Mouse (Mus musculus) MEL (cell line): ENCODE data around the gene Cebpz. TPM values are rescaled to one million over a fixed set of nuclear protein-coding genes. Genes with fewer than 3 reads are reported as not detected.

Experiments
- DNase-seq: peaks from one replicate; pipeline ENCODE4 v3.0.0; 2011; ENCODE audit warnings: low read depth, low spot score
- H3K27ac ChIP-seq: 2 replicates; pipeline ENCODE4 v1.5.1; 2012; ENCODE audit warnings: low read depth, mild to moderate bottlenecking, control low read depth, low read length, moderate library complexity; ENCODE audit not compliant: control insufficient read depth
- H3K27me3 ChIP-seq, 2 experiments: fragments of 150-350 bp in 1 of 2; sonication (generic) in 1 of 2; 2 replicates each; pipeline ENCODE4 v1.6.1; 2012; ENCODE audit warnings: low read length in 2 of 2, mild to moderate bottlenecking in 2 of 2, improper control_type of control experiment in 1 of 2, moderate library complexity in 1 of 2; ENCODE audit not compliant: insufficient read depth in 2 of 2, control insufficient read depth in 1 of 2
- H3K36me3 ChIP-seq, 2 experiments: 2 replicates each; pipeline ENCODE4 v1.6.1; 2012 to 2014; ENCODE audit warnings: low read length in 2 of 2, improper control_type of control experiment in 1 of 2, inconsistent platforms in 1 of 2, mild to moderate bottlenecking in 1 of 2; ENCODE audit not compliant: insufficient read depth in 2 of 2, control insufficient read depth in 1 of 2
- H3K4me1 ChIP-seq, 2 experiments: fragments of 150-350 bp in 1 of 2; sonication (generic) in 1 of 2; 2 replicates each; pipeline ENCODE4 v1.6.1; 2012; ENCODE audit warnings: low read length in 2 of 2, improper control_type of control experiment in 1 of 2, mild to moderate bottlenecking in 1 of 2; ENCODE audit not compliant: insufficient read depth in 2 of 2, control insufficient read depth in 1 of 2
- H3K4me3 ChIP-seq, 2 experiments: fragments of 150-350 bp in 1 of 2; sonication (generic) in 1 of 2; 2 replicates each; pipeline ENCODE4 v1.5.1; 2012; ENCODE audit warnings: low read depth in 2 of 2, low read length in 2 of 2, mild to moderate bottlenecking in 2 of 2, moderate library complexity in 2 of 2, control low read depth in 1 of 2, improper control_type of control experiment in 1 of 2; ENCODE audit not compliant: control insufficient read depth in 1 of 2, insufficient read depth in 1 of 2
- H3K79me2 ChIP-seq: 2 replicates; pipeline ENCODE4 v1.6.1; 2012; ENCODE audit warnings: mild to moderate bottlenecking, low read length, moderate library complexity; ENCODE audit not compliant: control insufficient read depth, poor library complexity, insufficient read depth
- H3K9ac ChIP-seq: 2 replicates; pipeline ENCODE4 v1.6.1; 2012; ENCODE audit warnings: low read depth, mild to moderate bottlenecking, control low read depth, low read length, moderate library complexity; ENCODE audit not compliant: control insufficient read depth, poor library complexity, severe bottlenecking
- H3K9me3 ChIP-seq: fragments of 150-350 bp; sonication (generic); replicated peaks from 2 replicates; pipeline ENCODE4 v1.6.1; 2012; ENCODE audit warnings: mild to moderate bottlenecking, low read length, improper control_type of control experiment, moderate library complexity; ENCODE audit not compliant: insufficient read depth
- CHD2 ChIP-seq: IDR thresholded peaks from 2 replicates; pipeline ENCODE4 v1.6.1; 2011; ENCODE audit warnings: low read length, improper control_type of control experiment
- ELF1 ChIP-seq: IDR thresholded peaks from 2 replicates; pipeline ENCODE4 v1.6.1; 2014; ENCODE audit warnings: low read depth, mild to moderate bottlenecking, inconsistent platforms, low read length, improper control_type of control experiment, moderate library complexity
- EP300 ChIP-seq, 2 experiments: IDR thresholded peaks; 2 replicates each; pipeline ENCODE4 v1.6.1; 2011; ENCODE audit warnings: improper control_type of control experiment in 2 of 2, low read length in 2 of 2, low read depth in 1 of 2, mild to moderate bottlenecking in 1 of 2
- ETS1 ChIP-seq: IDR thresholded peaks from 2 replicates; pipeline ENCODE4 v1.6.1; 2012; ENCODE audit warnings: low read depth, mild to moderate bottlenecking, inconsistent platforms, low read length, improper control_type of control experiment, moderate library complexity
- GABPA ChIP-seq: IDR thresholded peaks from 2 replicates; pipeline ENCODE4 v1.6.1; 2012; ENCODE audit warnings: low read depth, mild to moderate bottlenecking, inconsistent platforms, low read length, improper control_type of control experiment, moderate library complexity
- GATA1 ChIP-seq: IDR thresholded peaks from 2 replicates; pipeline ENCODE4 v1.6.1; 2011; ENCODE audit warnings: low read depth, low read length, improper control_type of control experiment
- HCFC1 ChIP-seq: IDR thresholded peaks from 2 replicates; pipeline ENCODE4 v1.6.1; 2012; ENCODE audit warnings: low read depth, mild to moderate bottlenecking, inconsistent platforms, low read length, improper control_type of control experiment, moderate library complexity
- MAZ ChIP-seq: IDR thresholded peaks from 2 replicates; pipeline ENCODE4 v1.6.1; 2012; ENCODE audit warnings: low read depth, mild to moderate bottlenecking, inconsistent platforms, low read length, improper control_type of control experiment
- MXI1 ChIP-seq: IDR thresholded peaks from 2 replicates; pipeline ENCODE4 v1.6.1; 2011; ENCODE audit warnings: mild to moderate bottlenecking, low read depth, low read length, improper control_type of control experiment
- MYB ChIP-seq: IDR thresholded peaks from 2 replicates; pipeline ENCODE4 v1.6.1; 2011; ENCODE audit warnings: mild to moderate bottlenecking, low read depth, low read length, improper control_type of control experiment
- MYC ChIP-seq: IDR thresholded peaks from 2 replicates; pipeline ENCODE4 v1.6.1; 2011; ENCODE audit warnings: low read depth, mild to moderate bottlenecking, low read length, improper control_type of control experiment, moderate library complexity
- NELFE ChIP-seq: IDR thresholded peaks from 2 replicates; pipeline ENCODE4 v1.6.1; 2011; ENCODE audit warnings: low read depth, low read length, improper control_type of control experiment
- POLR2A ChIP-seq, 2 experiments: IDR thresholded peaks; 2 replicates each; pipeline ENCODE4 v1.6.1; 2011 to 2012; ENCODE audit warnings: low read length in 2 of 2, mild to moderate bottlenecking in 2 of 2, control low read depth in 1 of 2, improper control_type of control experiment in 1 of 2, low read depth in 1 of 2, moderate library complexity in 1 of 2; ENCODE audit not compliant: control insufficient read depth in 1 of 2, insufficient read depth in 1 of 2, poor library complexity in 1 of 2
- POLR2AphosphoS2 ChIP-seq: IDR thresholded peaks from 2 replicates; pipeline ENCODE4 v1.6.1; 2011; ENCODE audit warnings: low read length, improper control_type of control experiment
- POLR2AphosphoS5 ChIP-seq: IDR thresholded peaks from 2 replicates; pipeline ENCODE4 v1.6.1; 2012; ENCODE audit warnings: low read depth, borderline replicate concordance, mild to moderate bottlenecking, inconsistent platforms, low read length, moderate library complexity, mixed read lengths
- SIN3A ChIP-seq: IDR thresholded peaks from 2 replicates; pipeline ENCODE4 v1.6.1; 2012; ENCODE audit warnings: low read length, improper control_type of control experiment, inconsistent platforms
- TAL1 ChIP-seq: IDR thresholded peaks from 2 replicates; pipeline ENCODE4 v1.6.1; 2012; ENCODE audit warnings: mild to moderate bottlenecking, inconsistent platforms, low read length, moderate library complexity, mixed read lengths
- TBP ChIP-seq: IDR thresholded peaks from 2 replicates; pipeline ENCODE4 v1.8.0; 2011; ENCODE audit warnings: low read depth, low read length, improper control_type of control experiment
- TCF12 ChIP-seq: IDR thresholded peaks from 2 replicates; pipeline ENCODE4 v1.6.1; 2014; ENCODE audit warnings: low read depth, mild to moderate bottlenecking, inconsistent platforms, low read length, improper control_type of control experiment, moderate library complexity
- USF2 ChIP-seq, 2 experiments: IDR thresholded peaks; 2 replicates each; pipeline ENCODE4 v1.6.1; 2011 to 2012; ENCODE audit warnings: improper control_type of control experiment in 2 of 2, low read length in 2 of 2, borderline replicate concordance in 1 of 2, inconsistent platforms in 1 of 2, low read depth in 1 of 2, mild to moderate bottlenecking in 1 of 2; ENCODE audit not compliant: insufficient read depth in 1 of 2
- ZNF384 ChIP-seq: IDR thresholded peaks from 2 replicates; pipeline ENCODE4 v1.6.1; 2012; ENCODE audit warnings: low read depth, mild to moderate bottlenecking, inconsistent platforms, low read length, improper control_type of control experiment
- polyA plus RNA-seq, 2 experiments: library from polyadenylated mRNA; stranded (reverse) in 1 of 2; unstranded in 1 of 2; fragments of >175 nt in 1 of 2; fragments of >200 nt in 1 of 2; gene quantifications; 2 replicates each; pipeline versions ENCODE4 v1.2.1 to v1.2.4; 2012; ENCODE audit warnings: low replicate concordance in 2 of 2, low read depth in 1 of 2; ENCODE audit not compliant: insufficient read length in 2 of 2, insufficient read depth in 1 of 2, missing spikeins in 1 of 2
- total RNA-seq: library from RNA; depleted of rRNA; stranded (reverse); fragments of 300-350 nt; gene quantifications from 2 replicates; pipeline ENCODE4 v1.2.3, GENCODE M21; 2012

Cebpz gene
- total and polyA plus RNA-seq, 3 experiments: 69.9 to 128 (median 80.7) TPM

DNA sequence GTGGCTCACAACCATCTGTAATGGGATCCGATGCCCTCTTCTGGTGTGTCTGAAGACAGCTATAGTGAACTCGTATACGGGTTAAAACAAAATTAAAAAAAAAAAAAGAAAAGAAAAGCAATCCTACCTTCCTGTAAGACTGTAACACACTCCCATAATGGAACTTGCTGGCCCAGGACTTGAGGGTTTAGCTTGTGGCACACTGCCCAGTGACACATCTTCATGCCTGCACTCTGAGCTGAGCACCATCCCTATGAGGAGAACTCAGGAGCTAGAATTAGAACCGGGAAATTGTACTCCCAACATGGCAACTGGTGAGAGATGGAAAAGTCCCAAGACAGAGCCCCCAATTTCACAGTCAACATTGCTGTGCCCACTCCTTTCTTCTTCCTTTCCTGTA is 53.6 kb downstream of the Cebpz start:
- H3K9me3 ChIP-seq: no peaks in the 10 kb centered on the region
- TF ChIP-seq ZNF384: no peak
- no peak for TF ChIP-seq EP300 (IDR thresholded peaks at IDR 0.05; ENCODE audit: low read depth in 1 of 2, low read length in 2 of 2)
- no peak for TF ChIP-seq TBP
- TF ChIP-seq GATA1: no peak
- TF ChIP-seq POLR2AphosphoS5: no peak
- no peak for TF ChIP-seq TAL1
- H3K79me2 ChIP-seq: peaks cover 6% of the 10 kb centered on the region
- H3K4me1 ChIP-seq: peaks cover 3 to 10% of the 10 kb centered on the region in 2 experiments; a peak in 3 of 4 replicates
- peak; percentile 16 for DNase-seq
- H3K27me3 ChIP-seq: no peaks in the 10 kb centered on the region
- H3K36me3 ChIP-seq: 0 out of 4 replicates have a peak, but pooled peaks cover 0 to 3% of the 10 kb centered on the region in 2 experiments
- no peak overlapping the region for H3K9ac ChIP-seq
- no peak overlapping the region; a peak in 1 of 4 replicates for H3K4me3 ChIP-seq
- no peak overlapping the region for H3K27ac ChIP-seq

DNA sequence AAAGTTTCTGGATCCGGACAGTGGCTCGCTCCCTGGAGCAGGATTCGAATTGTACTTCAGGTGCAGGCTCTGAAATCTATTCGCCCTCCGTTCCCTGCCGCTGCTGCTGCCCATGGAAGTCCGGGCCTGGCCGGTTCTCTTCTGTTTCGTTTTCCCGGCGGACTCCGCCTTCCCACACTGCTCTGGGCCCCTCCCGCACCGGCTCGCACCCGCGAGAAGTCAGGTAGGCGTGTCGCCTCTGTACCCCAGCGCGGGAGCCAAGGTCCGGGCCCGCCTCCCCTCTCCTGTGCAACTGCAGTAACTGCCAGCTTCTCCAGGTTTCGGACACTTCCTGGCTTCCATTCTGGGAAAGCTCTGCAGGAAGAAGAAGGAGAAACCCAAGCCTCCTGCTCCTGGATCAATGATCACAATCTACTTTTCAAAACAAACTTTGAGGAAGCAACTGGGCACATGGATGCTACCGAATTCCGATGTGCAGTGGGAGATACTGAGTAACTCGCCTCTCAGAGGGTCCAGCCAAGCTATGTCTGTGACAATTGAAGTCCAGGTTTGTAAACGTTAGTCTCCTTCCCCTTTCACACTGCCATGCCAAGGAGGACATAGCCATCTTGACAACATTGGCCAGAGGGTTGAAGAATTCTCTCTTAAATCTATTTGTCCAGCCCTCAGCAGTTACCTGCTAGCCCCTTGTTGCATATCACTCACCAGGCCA is 54.3 kb downstream of the Cebpz start, which contains the start of gene Eif2ak2:
Gene Eif2ak2 (minus strand): TSS at position 173 of the 712 bp plus-strand sequence.
- TF ChIP-seq MAZ (peak; percentile 68; the same call in 1 of the 2 replicates), TBP (0 out of 2 replicates have a peak, but pooled peaks have one; percentile 14), GABPA (no peak), CHD2 (peak; percentile 83), TCF12 (peak; percentile 47), NELFE (peak; percentile 63), USF2 (IDR thresholded peaks at IDR 0.05; ENCODE audit: borderline replicate concordance in 1 of 2, insufficient read depth in 1 of 2, low read depth in 1 of 2, low read length in 2 of 2) (no peak), SIN3A (no peak; the same call in none of the 2 replicates), HCFC1 (peak; percentile 74), ETS1 (0 out of 2 replicates have a peak, but pooled peaks have one; percentile 12), POLR2AphosphoS2 (peak; percentile 26; the same call in 1 of the 2 replicates), MYB (0 out of 2 replicates have a peak, but pooled peaks have one; percentile 28), ZNF384 (no peak), MYC (peak; percentile 48; the same call in 1 of the 2 replicates), ELF1 (peak; percentile 57; the same call in 1 of the 2 replicates), POLR2A (IDR thresholded peaks at IDR 0.05; ENCODE audit: control insufficient read depth in 1 of 2, insufficient read depth in 1 of 2, low read depth in 1 of 2, low read length in 2 of 2, poor library complexity in 1 of 2) (peak; percentile 83), MXI1 (peak; percentile 38; the same call in 1 of the 2 replicates)

More for the DNA sequence above, 54.3 kb downstream of the Cebpz start, which contains the start of gene Eif2ak2:
- Histone ChIP-seq H3K27me3 (no peaks in the 10 kb centered on the region), H3K27ac (peak within 1 kb of the TSS; percentile 68), H3K36me3 (peaks cover 0 to 3% of the 10 kb centered on the region in 2 experiments; a peak in 1 of 4 replicates), H3K4me1 (peaks cover 3 to 10% of the 10 kb centered on the region in 2 experiments; a peak in 3 of 4 replicates), H3K9ac (peak within 1 kb of the TSS; percentile 87), H3K79me2 (peaks cover 6% of the 10 kb centered on the region), H3K9me3 (no peaks in the 10 kb centered on the region), H3K4me3 (peak within 1 kb of the TSS; percentile 76 to 91)
- peak; percentile 90 for DNase-seq
